Mouse (Mus musculus) limb, embryonic 10.5 days (tissue): ENCODE data around the gene Hinfp. TPM values are rescaled to one million over a fixed set of nuclear protein-coding genes. Genes with fewer than 3 reads are reported as not detected.
A peak's percentile ranks its signal among the peaks of the same experiment; 100 is the strongest.

ENCODE experiments used
- DNase-seq: peaks from one replicate; pipeline ENCODE4 v3.0.0-alpha.2; 2017; ENCODE audit warnings: low spot score
- H3K27ac ChIP-seq: fragments of 300-500 bp; sonication (generic); 2 replicates; pipeline ENCODE4 v1.5.1; 2016; ENCODE audit warnings: mild to moderate bottlenecking
- H3K27me3 ChIP-seq: fragments of 300-500 bp; sonication (generic); 2 replicates; pipeline ENCODE4 v1.6.1; 2016; ENCODE audit warnings: low read depth, mild to moderate bottlenecking; ENCODE audit not compliant: poor library complexity, severe bottlenecking
- H3K36me3 ChIP-seq: fragments of 300-500 bp; sonication (generic); 2 replicates; pipeline ENCODE4 v1.6.1; 2016; ENCODE audit warnings: mild to moderate bottlenecking, moderate library complexity
- H3K4me1 ChIP-seq: fragments of 300-500 bp; sonication (generic); 2 replicates; pipeline ENCODE4 v1.6.1; 2016
- H3K4me3 ChIP-seq: fragments of 300-500 bp; sonication (generic); 2 replicates; pipeline ENCODE4 v1.5.1; 2016; ENCODE audit warnings: mild to moderate bottlenecking, moderate library complexity
- H3K9me3 ChIP-seq: fragments of 300-500 bp; sonication (generic); replicated peaks from 2 replicates; pipeline ENCODE4 v1.6.1; 2016; ENCODE audit warnings: mild to moderate bottlenecking
- WGBS: fragments of 180-500 bp; shearing (Covaris S2); methylation state at CpG from one replicate; pipeline ENCODE4 v1.1.7; 2016; 5-methylcytosine and 5-hydroxymethylcytosine counted together
- polyA plus RNA-seq: library from polyadenylated mRNA; unstranded; fragments of >200 nt; fragmentation: Nextera tagmentation; extraction: Ambion mirVana; gene quantifications from 2 replicates; pipeline ENCODE4 v1.2.1, GENCODE M21; 2016

The Hinfp gene
- polyA plus RNA-seq, 1 experiment from 2014 or later, result 28.2 TPM

GRCm38 (mm10) chr9:44259014-44259413 lies 46.5 kb downstream of the Hinfp start:
- peaks cover 26% of the 10 kb centered on the region for H3K4me1 ChIP-seq
- no peak for DNase-seq
- H3K27ac ChIP-seq, result no peak overlapping the region

GRCm38 (mm10) chr9:44256213-44256612 lies 49.3 kb downstream of the Hinfp start:
- 0 out of 2 replicates have a peak overlapping the region, but pooled peaks have one; percentile 27 for H3K27ac ChIP-seq
- no peak overlapping the region for H3K4me3 ChIP-seq
- no peaks in the 10 kb centered on the region for H3K27me3 ChIP-seq
- H3K36me3 ChIP-seq, result no peaks in the 10 kb centered on the region
- H3K9me3 ChIP-seq, result no peaks in the 10 kb centered on the region
- no peak for DNase-seq
- 89% methylated on average over 8 of the region's 8 CpGs for WGBS
- peaks cover 39% of the 10 kb centered on the region for H3K4me1 ChIP-seq

More at GRCm38 (mm10) chr9:44259014-44259413, 46.5 kb downstream of the Hinfp start:
- Histone ChIP-seq H3K9me3 (no peaks in the 10 kb centered on the region), H3K4me3 (no peak overlapping the region), H3K27me3 (no peaks in the 10 kb centered on the region), H3K36me3 (no peaks in the 10 kb centered on the region)
- WGBS, result 86% methylated on average over 10 of the region's 10 CpGs

GRCm38 (mm10) chr9:44255136-44255521 lies 50.3 kb downstream of the Hinfp start:
- peaks cover 41% of the 10 kb centered on the region for H3K4me1 ChIP-seq
- WGBS, result 67% methylated on average over 6 of the region's 6 CpGs

GRCm38 (mm10) chr9:44254508-44255135 lies 50.8 kb downstream of the Hinfp start:
- no peak overlapping the region for H3K4me3 ChIP-seq
- DNase-seq, result peak; percentile 49
- peaks cover 41% of the 10 kb centered on the region for H3K4me1 ChIP-seq
- no peaks in the 10 kb centered on the region for H3K9me3 ChIP-seq
- peak overlapping the region; percentile 83 for H3K27ac ChIP-seq
- H3K36me3 ChIP-seq, result no peaks in the 10 kb centered on the region
- WGBS, result 9% methylated on average over 5 of the region's 5 CpGs
- 0 out of 2 replicates have a peak, but pooled peaks cover 12% of the 10 kb centered on the region for H3K27me3 ChIP-seq

More at GRCm38 (mm10) chr9:44255136-44255521, 50.3 kb downstream of the Hinfp start:
- Histone ChIP-seq H3K36me3 (no peaks in the 10 kb centered on the region), H3K27ac (peak overlapping the region; percentile 83), H3K27me3 (0 out of 2 replicates have a peak, but pooled peaks cover 8% of the 10 kb centered on the region), H3K9me3 (no peaks in the 10 kb centered on the region), H3K4me3 (no peak overlapping the region)
- no peak for DNase-seq

- no peak for DNase-seq
- Histone ChIP-seq H3K36me3 (no peaks in the 10 kb centered on the region), H3K27ac (peak overlapping the region; percentile 83; the same call in 1 of the 2 replicates), H3K27me3 (peaks cover 22% of the 10 kb centered on the region; the same call in 1 of the 2 replicates), H3K4me1 (peaks cover 47% of the 10 kb centered on the region), H3K4me3 (no peak overlapping the region), H3K9me3 (no peaks in the 10 kb centered on the region)
- WGBS, result 75% methylated on average over 6 of the region's 6 CpGs
Observed at GRCm38 (mm10) chr9:44253441-44253840, 52.0 kb downstream of the Hinfp start.

GRCm38 (mm10) chr9:44251314-44251713 lies 54.2 kb downstream of the Hinfp start, which contains the start of gene Pdzd3:
TSS of gene Pdzd3 (minus strand) at chr9:44251471.
- Histone ChIP-seq H3K9me3 (no peaks in the 10 kb centered on the region), H3K4me1 (peaks cover 43% of the 10 kb centered on the region)
- 78% methylated on average over 10 of the region's 10 CpGs for WGBS

GRCm38 (mm10) chr9:44250445-44250844 lies 55.0 kb downstream of the Hinfp start:
- no peak overlapping the region for H3K4me3 ChIP-seq
- 67% methylated on average over 4 of the region's 4 CpGs for WGBS
- H3K4me1 ChIP-seq, result peaks cover 35% of the 10 kb centered on the region
- H3K36me3 ChIP-seq, result no peaks in the 10 kb centered on the region
- no peak for DNase-seq
- H3K27ac ChIP-seq, result no peak overlapping the region
- no peaks in the 10 kb centered on the region for H3K9me3 ChIP-seq
- peaks cover 25% of the 10 kb centered on the region; the same call in 1 of the 2 replicates for H3K27me3 ChIP-seq

More at GRCm38 (mm10) chr9:44251314-44251713, 54.2 kb downstream of the Hinfp start, which contains the start of gene Pdzd3:
- DNase-seq, result no peak
- H3K36me3 ChIP-seq, result no peaks in the 10 kb centered on the region
- H3K27ac ChIP-seq, result no peak within 1 kb of the TSS
- H3K27me3 ChIP-seq, result peaks cover 25% of the 10 kb centered on the region; the same call in 1 of the 2 replicates
- no peak within 1 kb of the TSS for H3K4me3 ChIP-seq

- Histone ChIP-seq H3K9me3 (no peaks in the 10 kb centered on the region), H3K27ac (0 out of 2 replicates have a peak overlapping the region, but pooled peaks have one; percentile 44), H3K4me1 (peaks cover 25% of the 10 kb centered on the region), H3K36me3 (no peaks in the 10 kb centered on the region), H3K4me3 (0 out of 2 replicates have a peak overlapping the region, but pooled peaks have one; percentile 8), H3K27me3 (peaks cover 25% of the 10 kb centered on the region; the same call in 1 of the 2 replicates)
- DNase-seq, result peak; percentile 62
- 43% methylated on average over 26 of the region's 26 CpGs for WGBS
Observed at GRCm38 (mm10) chr9:44249181-44250146, 56.0 kb downstream of the Hinfp start.

- DNase-seq, result no peak
- Histone ChIP-seq H3K27ac (no peak overlapping the region), H3K27me3 (peaks cover 25% of the 10 kb centered on the region; the same call in 1 of the 2 replicates), H3K4me3 (no peak overlapping the region), H3K4me1 (peaks cover 9% of the 10 kb centered on the region), H3K36me3 (no peaks in the 10 kb centered on the region), H3K9me3 (no peaks in the 10 kb centered on the region)
- 86% methylated on average over 6 of the region's 6 CpGs for WGBS
Observed at GRCm38 (mm10) chr9:44247907-44248306, 57.6 kb downstream of the Hinfp start.

GRCm38 (mm10) chr9:44243621-44244020 lies 61.9 kb downstream of the Hinfp start:
- H3K27ac ChIP-seq, result no peak overlapping the region
- H3K4me1 ChIP-seq, result no peaks in the 10 kb centered on the region
- no peaks in the 10 kb centered on the region for H3K36me3 ChIP-seq
- H3K4me3 ChIP-seq, result no peak overlapping the region
- 67% methylated on average over 2 of the region's 2 CpGs for WGBS
- no peak for DNase-seq
- peaks cover 5% of the 10 kb centered on the region; the same call in 1 of the 2 replicates for H3K27me3 ChIP-seq
- H3K9me3 ChIP-seq, result no peaks in the 10 kb centered on the region
